Mouse (Mus musculus) midbrain, embryonic 11.5 days (tissue): Measurements from ENCODE around the gene Aacs. TPM values are rescaled to one million over a fixed set of nuclear protein-coding genes. Genes with fewer than 3 reads are reported as not detected.

Experiments
- ATAC-seq: fragments of 200-750 bp; cut with Nextera tagmentation; 2 replicates; pipeline ENCODE4 v1.8.0; 2017; ENCODE audit warnings: moderate TSS enrichment, moderate library complexity; ENCODE audit not compliant: low FRiP score
- DNase-seq: peaks from one replicate; pipeline ENCODE4 v3.0.0; 2015; ENCODE audit warnings: low spot score; ENCODE audit errors: missing footprints
- H3K27ac ChIP-seq: fragments of 300-500 bp; sonication (generic); 2 replicates; pipeline ENCODE4 v1.5.1; 2014; ENCODE audit warnings: low read depth, low read length
- H3K27me3 ChIP-seq: fragments of 300-500 bp; sonication (generic); 2 replicates; pipeline ENCODE4 v1.6.1; 2014; ENCODE audit warnings: mild to moderate bottlenecking, low read length, moderate library complexity, mixed read lengths; ENCODE audit not compliant: control insufficient read depth, insufficient read depth
- H3K36me3 ChIP-seq: fragments of 300-500 bp; sonication (generic); 2 replicates; pipeline ENCODE4 v1.6.1; 2014; ENCODE audit warnings: mild to moderate bottlenecking, low read length, moderate library complexity, mixed read lengths; ENCODE audit not compliant: control insufficient read depth, insufficient read depth
- H3K4me1 ChIP-seq: fragments of 300-500 bp; sonication (generic); 2 replicates; pipeline ENCODE4 v1.6.1; 2014; ENCODE audit warnings: low read length; ENCODE audit not compliant: control insufficient read depth, insufficient read depth
- H3K4me2 ChIP-seq: fragments of 300-500 bp; sonication (generic); 2 replicates; pipeline ENCODE4 v1.6.1; 2014; ENCODE audit warnings: mild to moderate bottlenecking, moderate library complexity
- H3K4me3 ChIP-seq: fragments of 300-500 bp; sonication (generic); 2 replicates; pipeline ENCODE4 v1.5.1; 2014; ENCODE audit warnings: low read depth, low read length
- H3K9ac ChIP-seq: fragments of 300-500 bp; sonication (generic); 2 replicates; pipeline ENCODE4 v1.6.1; 2014; ENCODE audit warnings: low read length
- H3K9me3 ChIP-seq: fragments of 300-500 bp; sonication (generic); 2 replicates; pipeline ENCODE4 v1.6.1; 2016; ENCODE audit warnings: low read length; ENCODE audit not compliant: control insufficient read depth
- WGBS: fragments of 180-500 bp; shearing (Covaris S2); extraction: QIAGEN DNeasy Blood & Tissue Kit; methylation state at CpG from one replicate; pipeline ENCODE4 v1.1.7; 2014; 5-methylcytosine and 5-hydroxymethylcytosine counted together
- polyA plus RNA-seq: library from polyadenylated mRNA; unstranded; fragments of >200 nt; fragmentation: Nextera tagmentation; extraction: Ambion mirVana; gene quantifications from 2 replicates; pipeline ENCODE4 v1.2.1, GENCODE M21; 2014

Aacs gene
- polyA plus RNA-seq, 1 experiment from 2014 or later, result 53.2 TPM

DNA sequence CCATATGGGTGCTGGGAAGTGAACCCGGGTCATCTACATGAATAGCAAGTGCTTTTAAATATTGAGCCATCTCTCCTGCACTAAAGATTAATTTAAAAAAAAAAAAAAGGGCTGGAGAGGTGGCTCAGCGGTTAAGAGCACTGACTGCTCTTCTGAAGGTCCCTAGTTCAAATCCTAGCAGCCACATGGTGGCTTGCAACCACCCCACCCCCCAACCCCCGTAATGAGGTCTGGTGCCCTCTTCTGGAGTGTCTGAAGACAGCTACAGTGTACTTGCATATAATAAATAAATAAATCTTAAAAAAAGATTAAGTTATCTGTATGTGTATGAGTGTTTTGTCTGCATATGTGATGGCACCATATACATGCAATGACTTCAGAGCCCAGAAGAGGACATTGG is 15.0 kb upstream of the Aacs start:
- Histone ChIP-seq H3K4me2 (no peak overlapping the region), H3K9me3 (no peaks in the 10 kb centered on the region), H3K4me1 (peaks cover 5% of the 10 kb centered on the region; the same call in 1 of the 2 replicates), H3K27me3 (no peaks in the 10 kb centered on the region), H3K9ac (no peak overlapping the region), H3K4me3 (no peak overlapping the region), H3K27ac (no peak overlapping the region), H3K36me3 (peaks cover 3% of the 10 kb centered on the region; the same call in 1 of the 2 replicates)
- 91% methylated on average over 3 of the region's 3 CpGs for WGBS
- ATAC-seq (no peak), DNase-seq (no peak)

DNA sequence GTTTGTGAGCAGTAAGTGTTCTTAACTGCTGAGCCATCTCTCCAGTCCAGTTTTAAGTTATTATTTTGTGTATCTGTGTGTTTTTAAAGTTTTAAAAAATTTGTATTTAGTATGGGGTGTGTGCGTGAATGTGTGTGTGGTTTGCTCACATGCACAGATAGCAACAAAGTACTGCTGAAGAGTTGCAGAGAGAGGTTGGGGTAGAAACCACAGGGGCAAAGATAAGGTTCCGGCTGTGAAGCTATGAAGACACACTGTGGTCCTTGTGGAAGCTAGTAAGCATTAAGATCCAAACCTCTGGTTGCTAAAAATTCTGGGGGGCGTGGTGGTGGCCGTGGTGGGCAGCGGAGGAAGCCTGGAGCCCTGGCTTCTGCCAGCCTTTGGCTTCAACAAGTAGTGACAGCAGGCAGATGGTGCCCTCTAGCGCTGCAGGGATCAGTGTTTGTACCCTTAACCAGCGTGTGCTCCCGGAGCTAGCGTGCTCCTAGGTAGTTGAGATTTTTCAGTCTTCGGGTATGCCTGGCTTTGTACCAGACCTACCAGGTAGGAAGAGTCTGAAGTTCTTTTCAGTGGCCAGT is 13.7 kb upstream of the Aacs start:
- 56% methylated on average over 10 of the region's 10 CpGs for WGBS
- Histone ChIP-seq H3K9ac (no peak overlapping the region), H3K27ac (no peak overlapping the region), H3K4me1 (peaks cover 5% of the 10 kb centered on the region; the same call in 1 of the 2 replicates), H3K4me2 (no peak overlapping the region), H3K27me3 (no peaks in the 10 kb centered on the region), H3K4me3 (no peak overlapping the region), H3K9me3 (no peaks in the 10 kb centered on the region), H3K36me3 (no peaks in the 10 kb centered on the region)
- DNase-seq (no peak), ATAC-seq (no peak)

DNA sequence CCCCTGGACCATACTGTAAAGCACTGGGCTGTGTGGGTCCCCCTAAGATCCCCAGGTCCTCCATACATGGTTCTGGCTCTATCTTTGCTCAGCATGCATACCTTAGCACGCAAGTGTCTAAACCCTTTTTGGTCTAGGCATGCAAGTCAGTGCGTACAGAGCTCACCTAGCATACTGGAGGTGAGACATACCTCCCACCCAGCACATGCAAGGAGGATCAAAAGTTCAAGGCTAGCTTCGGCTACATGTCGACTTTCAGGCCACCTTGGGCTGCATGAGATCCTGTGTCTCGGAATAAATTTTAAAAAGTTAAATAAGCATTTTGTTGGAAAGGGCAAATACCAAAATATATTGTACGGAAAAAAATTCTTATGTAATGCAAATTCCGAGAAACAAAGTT is 10.4 kb upstream of the Aacs start:
- DNase-seq, result no peak
- peak overlapping the region; percentile 35; the same call in 1 of the 2 replicates for H3K27ac ChIP-seq
- no peaks in the 10 kb centered on the region for H3K27me3 ChIP-seq
- H3K9me3 ChIP-seq, result no peaks in the 10 kb centered on the region
- H3K36me3 ChIP-seq, result no peaks in the 10 kb centered on the region
- ATAC-seq, result peak; percentile 25
- 0 out of 2 replicates have a peak overlapping the region, but pooled peaks have one; percentile 27 for H3K4me3 ChIP-seq
- peak overlapping the region; percentile 44; the same call in 1 of the 2 replicates for H3K4me2 ChIP-seq
- WGBS, result 43% methylated on average over 7 of the region's 7 CpGs
- no peak overlapping the region for H3K9ac ChIP-seq
- H3K4me1 ChIP-seq, result peaks cover 5% of the 10 kb centered on the region; the same call in 1 of the 2 replicates

DNA sequence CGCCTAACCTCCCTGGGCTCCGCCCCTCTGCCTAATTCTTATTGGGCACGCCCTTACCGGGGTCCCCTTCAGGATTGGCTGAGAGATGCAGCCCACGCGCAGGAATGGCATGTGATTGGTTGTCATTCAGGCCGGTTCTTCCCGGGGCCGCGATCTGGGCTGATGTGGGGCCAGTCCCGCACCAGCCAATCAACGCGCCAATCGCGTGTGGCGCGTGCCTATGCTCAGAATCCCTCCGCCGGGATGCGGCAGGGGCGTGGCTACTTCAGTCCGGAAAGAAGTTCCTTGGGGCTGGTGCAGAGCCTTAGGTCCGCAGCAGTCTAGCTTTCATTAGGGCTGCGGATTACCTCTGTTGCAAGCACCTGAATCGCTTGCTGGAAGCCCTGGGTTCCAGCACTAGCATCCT is 9.9 kb upstream of the Aacs start:
- peak; percentile 99 for DNase-seq
- WGBS, result under 1% methylated on average over 25 of the region's 25 CpGs
- no peaks in the 10 kb centered on the region for H3K9me3 ChIP-seq
- no peaks in the 10 kb centered on the region for H3K27me3 ChIP-seq
- peak overlapping the region; percentile 44 for H3K4me2 ChIP-seq
- ATAC-seq, result peak; percentile 100
- peaks cover 5% of the 10 kb centered on the region; the same call in 1 of the 2 replicates for H3K4me1 ChIP-seq
- peak overlapping the region; percentile 48; the same call in 1 of the 2 replicates for H3K27ac ChIP-seq
- H3K9ac ChIP-seq, result peak overlapping the region; percentile 52
- peak overlapping the region; percentile 27 for H3K4me3 ChIP-seq
- H3K36me3 ChIP-seq, result no peaks in the 10 kb centered on the region

DNA sequence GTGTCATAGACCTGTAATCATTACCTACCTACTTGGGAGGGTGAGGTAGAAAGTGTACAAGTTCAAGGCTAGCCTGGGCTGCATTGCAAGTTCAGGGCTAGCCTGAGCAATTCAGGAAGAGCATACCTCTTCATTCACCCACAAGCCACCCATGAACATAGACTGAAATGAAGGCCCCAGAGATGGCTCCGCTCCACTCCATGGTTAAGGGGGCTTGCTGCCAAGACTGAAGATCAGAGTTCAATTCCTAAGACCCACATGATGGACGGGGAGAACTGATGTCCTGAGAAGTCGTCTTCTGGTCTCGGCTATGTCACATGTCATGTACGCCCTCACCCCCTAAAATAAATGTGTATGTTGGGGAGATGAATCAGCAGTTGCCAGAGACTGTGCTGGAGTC is 9.1 kb upstream of the Aacs start:
- Histone ChIP-seq H3K4me3 (no peak overlapping the region), H3K27me3 (no peaks in the 10 kb centered on the region), H3K4me1 (peaks cover 5% of the 10 kb centered on the region; the same call in 1 of the 2 replicates), H3K36me3 (no peaks in the 10 kb centered on the region), H3K27ac (no peak overlapping the region), H3K9ac (no peak overlapping the region), H3K4me2 (peak overlapping the region; percentile 44), H3K9me3 (no peaks in the 10 kb centered on the region)
- DNase-seq (no peak), ATAC-seq (no peak)
- 93% methylated on average over 5 of the region's 5 CpGs for WGBS

DNA sequence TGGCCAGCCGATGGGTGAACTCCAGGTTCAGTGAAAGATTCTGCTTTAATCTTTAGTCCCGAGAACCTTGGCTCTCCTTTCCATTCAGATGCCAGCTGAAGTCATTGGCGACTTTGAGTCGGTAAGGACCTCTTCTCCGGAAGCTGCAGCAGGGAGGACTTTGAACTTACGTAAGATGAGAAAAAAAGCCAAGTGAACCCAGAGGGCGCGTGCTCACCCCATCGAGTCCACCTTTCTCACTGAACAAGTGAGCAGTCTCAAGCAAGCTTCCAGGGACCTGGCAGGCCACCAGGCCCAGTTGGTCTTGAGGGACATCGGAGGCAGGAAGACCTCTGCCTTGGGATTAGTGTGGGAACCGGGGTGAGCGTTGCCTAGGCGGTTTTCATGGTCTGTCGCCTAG is 8.4 kb upstream of the Aacs start:
- Histone ChIP-seq H3K36me3 (no peaks in the 10 kb centered on the region), H3K27me3 (no peaks in the 10 kb centered on the region), H3K9me3 (no peaks in the 10 kb centered on the region), H3K27ac (no peak overlapping the region), H3K4me3 (no peak overlapping the region), H3K4me1 (peaks cover 5% of the 10 kb centered on the region; the same call in 1 of the 2 replicates), H3K9ac (no peak overlapping the region), H3K4me2 (no peak overlapping the region)
- no peak for DNase-seq
- no peak for ATAC-seq
- WGBS, result 89% methylated on average over 14 of the region's 14 CpGs

DNA sequence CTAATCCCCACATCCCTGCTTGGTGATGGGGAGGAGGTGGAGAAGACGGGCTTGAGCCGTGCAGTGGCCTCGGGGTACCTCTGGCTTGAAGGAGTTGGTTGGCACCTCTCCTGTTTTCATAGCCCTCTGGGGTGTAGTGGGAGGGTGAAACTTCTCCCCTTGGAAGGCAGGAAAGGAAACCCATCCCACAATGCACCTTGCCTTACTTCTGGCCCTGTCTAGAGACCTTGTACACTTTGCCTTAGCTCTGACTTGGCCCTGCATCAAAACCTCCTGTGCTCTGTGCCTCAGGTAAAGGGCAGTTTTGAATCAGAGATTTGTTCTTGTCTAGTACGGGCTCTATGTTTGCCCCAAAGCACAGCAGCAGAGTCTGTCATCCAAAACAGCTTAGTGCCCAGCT is 4.9 kb upstream of the Aacs start:
- ATAC-seq (no peak), DNase-seq (no peak)
- H3K9ac ChIP-seq, result no peak overlapping the region
- H3K27ac ChIP-seq, result no peak overlapping the region
- no peaks in the 10 kb centered on the region for H3K9me3 ChIP-seq
- H3K27me3 ChIP-seq, result no peaks in the 10 kb centered on the region
- no peak overlapping the region for H3K4me3 ChIP-seq
- H3K4me2 ChIP-seq, result no peak overlapping the region
- H3K4me1 ChIP-seq, result 0 out of 2 replicates have a peak, but pooled peaks cover 3% of the 10 kb centered on the region
- 84% methylated on average over 4 of the region's 4 CpGs for WGBS
- no peaks in the 10 kb centered on the region for H3K36me3 ChIP-seq

DNA sequence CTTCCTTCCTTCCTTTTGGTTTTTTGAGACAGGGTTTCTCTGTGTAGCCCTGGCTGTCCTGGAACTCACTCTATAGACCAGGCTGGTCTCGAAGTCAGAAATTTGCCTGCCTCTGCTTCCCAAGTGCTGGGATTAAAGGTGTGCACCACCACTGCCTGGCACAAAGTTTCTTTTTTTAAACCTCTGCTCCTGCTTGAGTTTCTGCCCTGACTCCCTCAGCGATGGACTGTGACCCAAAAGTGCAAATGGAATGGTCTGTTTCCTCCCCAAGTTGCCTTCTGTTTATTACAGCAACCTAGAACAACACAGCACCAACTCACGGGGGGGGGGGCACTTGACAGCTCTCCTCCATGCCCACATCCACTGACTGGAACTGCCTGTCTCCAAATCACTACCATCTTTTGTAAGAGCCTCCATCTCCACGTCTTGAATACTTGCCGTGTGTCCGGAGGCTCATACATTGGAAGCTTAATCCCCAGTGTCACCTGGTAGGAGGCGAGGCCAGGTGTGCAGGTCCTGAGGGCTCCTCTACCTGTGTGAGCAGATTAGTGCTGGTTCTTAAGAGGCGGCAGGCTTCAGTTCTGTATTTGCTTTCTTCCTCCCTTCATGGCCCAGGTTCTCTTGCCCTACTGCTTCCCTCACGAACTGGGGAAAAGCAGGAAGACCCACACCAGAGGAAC is 2.7 kb upstream of the Aacs start:
- no peaks in the 10 kb centered on the region for H3K27me3 ChIP-seq
- WGBS, result 78% methylated on average over 9 of the region's 9 CpGs
- DNase-seq (no peak), ATAC-seq (no peak)
- no peak overlapping the region for H3K9ac ChIP-seq
- no peak overlapping the region for H3K4me2 ChIP-seq
- no peaks in the 10 kb centered on the region for H3K9me3 ChIP-seq
- no peaks in the 10 kb centered on the region for H3K36me3 ChIP-seq
- no peak overlapping the region for H3K4me3 ChIP-seq
- peaks cover 21% of the 10 kb centered on the region for H3K4me1 ChIP-seq
- no peak overlapping the region for H3K27ac ChIP-seq

DNA sequence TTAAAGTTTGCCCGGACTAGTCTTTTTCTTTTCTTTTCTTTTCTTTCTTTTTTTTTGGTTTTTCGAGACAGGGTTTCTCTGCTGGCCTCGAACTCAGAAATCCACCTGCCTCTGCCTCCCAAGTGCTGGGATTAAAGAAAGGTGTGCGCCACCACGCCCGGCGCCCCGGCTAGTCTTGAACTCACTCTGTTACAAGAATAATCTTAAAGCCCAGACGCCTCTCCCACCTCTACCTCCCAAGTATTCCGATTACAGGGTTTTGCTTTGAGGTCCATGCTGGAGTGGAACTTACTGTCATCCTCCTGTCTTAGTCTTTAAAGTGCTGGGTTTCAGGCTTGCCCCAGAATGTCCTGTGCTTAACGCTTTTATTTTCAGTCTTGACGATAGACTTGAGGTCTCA is 584 bp upstream of the Aacs start:
- Histone ChIP-seq H3K9ac (peak overlapping the region; percentile 61), H3K4me1 (peaks cover 22% of the 10 kb centered on the region), H3K9me3 (no peaks in the 10 kb centered on the region), H3K4me2 (peak overlapping the region; percentile 58), H3K27ac (no peak overlapping the region), H3K36me3 (no peaks in the 10 kb centered on the region), H3K27me3 (no peaks in the 10 kb centered on the region), H3K4me3 (peak overlapping the region; percentile 83)
- DNase-seq (no peak), ATAC-seq (no peak)
- 55% methylated on average over 12 of the region's 12 CpGs for WGBS
